Mouse (Mus musculus) neutrophil, adult 59 days (primary cell): Measurements from ENCODE around the gene Ddx19a. TPM values are rescaled to one million over a fixed set of nuclear protein-coding genes. Genes with fewer than 3 reads are reported as not detected.

Experiments used
- total RNA-seq, 2 experiments: library from RNA; stranded (reverse); gene quantifications; 1 replicate in 1 of 2; 2 replicates in 1 of 2; pipeline ENCODE4 v1.2.4; 2023

Gene Ddx19a
- total RNA-seq, result 10 to 100 TPM; 31.4 to 35.1 TPM

GRCm38 (mm10) chr8:110997547-110998531, at the start of gene Ddx19a:
TSS of gene Ddx19a (minus strand) at chr8:110997800.

GRCm38 (mm10) chr8:111032916-111033315, 35.3 kb upstream of the Ddx19a start, which contains the start of gene Aars:
TSS of gene Aars (plus strand) at chr8:111033144.

GRCm38 (mm10) chr8:111031572-111031971, 34.0 kb upstream of the Ddx19a start, which contains the start of gene Ddx19b:
TSS of gene Ddx19b (minus strand) at chr8:111031751.

Other genes with a start within 250 kb of the Ddx19a start
- not detected for gene Il34, start 191.9 kb downstream of the Ddx19a start, total RNA-seq
- 10 to 100 TPM; 46.2 to 51.8 TPM for gene Cog4, start 151.2 kb downstream of the Ddx19a start, total RNA-seq
- 10 to 100 TPM; 57.6 to 60.4 TPM for gene Sf3b3, start 151.0 kb downstream of the Ddx19a start, total RNA-seq
- 1 to 10 TPM; 7.6 to 7.8 TPM for gene Fuk, start 95.3 kb downstream of the Ddx19a start, total RNA-seq
- gene St3gal2, start 77.9 kb downstream of the Ddx19a start, total RNA-seq, result 10 to 100 TPM; 36.6 to 40.1 TPM
- 1 to 10 TPM; 4.8 to 7.3 TPM for gene Ddx19b, start 34.0 kb upstream of the Ddx19a start, total RNA-seq
- gene Aars, start 35.3 kb upstream of the Ddx19a start, total RNA-seq, result 10 to 100 TPM; 19.8 to 20.9 TPM
- 1 to 10 TPM; 1.9 to 7.0 TPM for gene Exosc6, start 58.5 kb upstream of the Ddx19a start, total RNA-seq
- gene Clec18a, start 94.6 kb upstream of the Ddx19a start, total RNA-seq, result not detected
- 10 to 100 TPM; 10.9 to 14.1 TPM for gene Pdpr, start 96.8 kb upstream of the Ddx19a start, total RNA-seq